Mouse (Mus musculus): ENCODE measurements around the gene Gm10570.

Gm10570 gene

DNA sequence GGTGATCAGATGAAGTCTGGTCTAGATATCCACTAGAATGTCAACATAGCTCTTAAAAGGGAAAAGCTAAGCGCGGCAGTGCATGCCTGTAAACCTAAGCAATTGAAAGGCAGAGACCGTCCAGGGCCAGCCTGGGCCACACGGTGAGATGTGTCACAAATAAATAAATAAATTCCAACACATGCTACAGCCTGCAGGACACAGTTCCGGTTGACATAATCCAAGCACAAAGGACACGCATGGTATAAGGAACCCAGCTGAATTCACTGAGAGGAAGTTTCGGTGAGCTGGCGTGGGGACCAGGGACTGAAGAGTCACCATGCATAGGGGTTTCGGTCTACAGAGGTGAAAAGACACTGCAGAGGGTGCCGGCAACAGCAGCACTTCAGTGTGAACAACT lies 39.7 kb downstream of the Gm10570 start:
- POLR2A ChIA-PET, result interaction anchor here in 2 of 4 experiments (1.0 to 1.5 kb wide), 7 partner anchors 10 to 252 kb away, joined by 3 to 6 read pairs (median 3); no protein-coding TSS in a partner anchor
- CTCF ChIA-PET, result interaction anchor here in 3 of 4 experiments (0.7 to 0.8 kb wide), 3 partner anchors 24 to 263 kb away, joined by 4 read pairs; no protein-coding TSS in a partner anchor

DNA sequence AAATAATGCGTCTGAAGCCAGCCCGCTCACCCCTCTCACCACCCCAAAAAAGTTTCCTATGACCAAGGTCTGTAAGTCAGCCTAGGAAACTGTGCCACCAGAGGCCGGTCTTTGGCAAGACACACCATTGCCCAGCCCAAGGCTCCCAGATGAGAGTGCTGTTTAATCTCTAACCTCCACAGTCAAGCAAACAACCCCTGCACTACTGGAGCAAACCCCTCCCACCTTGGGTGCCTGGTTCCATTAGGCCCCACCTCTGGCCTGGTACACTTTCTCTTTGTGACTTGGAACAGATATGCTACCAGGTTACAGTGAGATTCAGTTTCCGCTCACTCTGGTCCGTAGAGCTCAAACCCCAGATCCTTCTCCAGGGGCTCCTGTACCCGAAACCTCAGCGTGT lies 41.4 kb downstream of the Gm10570 start:
- CTCF ChIA-PET, result interaction anchor here in 2 of 4 experiments (0.9 to 1.5 kb wide), 4 partner anchors 16 to 658 kb away, joined by 3 to 8 read pairs (median 4); no protein-coding TSS in a partner anchor
- POLR2A ChIA-PET, result interaction anchor here in 2 of 4 experiments (0.6 to 3.0 kb wide), 14 partner anchors 8 to 307 kb away, joined by 3 to 8 read pairs (median 4); partner anchors contain the start of genes Fabp3 (in 1 of the 2) and Gm10570 (in 1 of the 2)

DNA sequence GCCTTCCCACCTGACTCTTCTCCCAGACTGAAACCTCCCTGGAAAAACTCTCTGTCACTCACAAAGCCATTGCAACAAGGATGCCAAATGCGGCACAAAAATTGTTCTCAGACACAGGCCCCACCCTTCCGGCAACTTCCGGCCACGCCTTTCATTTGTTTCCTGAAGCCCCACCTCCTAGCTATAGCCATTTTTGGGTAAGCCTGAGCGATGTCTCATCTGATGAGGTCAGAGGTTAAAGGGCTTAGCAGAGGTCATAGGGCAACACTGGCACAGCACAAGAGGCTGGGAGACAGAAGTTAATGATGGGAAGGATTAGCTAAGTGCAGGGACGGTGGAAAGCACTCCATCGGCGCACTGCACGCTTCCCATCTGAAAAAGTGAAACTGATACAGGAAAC lies 41.9 kb downstream of the Gm10570 start:
- ChIA-PET CTCF (interaction anchor here (0.5 to 1.5 kb wide), 8 partner anchors 15 to 658 kb away, joined by 3 to 8 read pairs (median 3); no protein-coding TSS in a partner anchor), POLR2A (interaction anchor here in 2 of 4 experiments (0.6 to 3.0 kb wide), 12 partner anchors 9 to 475 kb away, joined by 3 to 8 read pairs (median 4); partner anchors contain the start of genes Fabp3 (in 1 of the 2) and Gm10570 (in 1 of the 2))

DNA sequence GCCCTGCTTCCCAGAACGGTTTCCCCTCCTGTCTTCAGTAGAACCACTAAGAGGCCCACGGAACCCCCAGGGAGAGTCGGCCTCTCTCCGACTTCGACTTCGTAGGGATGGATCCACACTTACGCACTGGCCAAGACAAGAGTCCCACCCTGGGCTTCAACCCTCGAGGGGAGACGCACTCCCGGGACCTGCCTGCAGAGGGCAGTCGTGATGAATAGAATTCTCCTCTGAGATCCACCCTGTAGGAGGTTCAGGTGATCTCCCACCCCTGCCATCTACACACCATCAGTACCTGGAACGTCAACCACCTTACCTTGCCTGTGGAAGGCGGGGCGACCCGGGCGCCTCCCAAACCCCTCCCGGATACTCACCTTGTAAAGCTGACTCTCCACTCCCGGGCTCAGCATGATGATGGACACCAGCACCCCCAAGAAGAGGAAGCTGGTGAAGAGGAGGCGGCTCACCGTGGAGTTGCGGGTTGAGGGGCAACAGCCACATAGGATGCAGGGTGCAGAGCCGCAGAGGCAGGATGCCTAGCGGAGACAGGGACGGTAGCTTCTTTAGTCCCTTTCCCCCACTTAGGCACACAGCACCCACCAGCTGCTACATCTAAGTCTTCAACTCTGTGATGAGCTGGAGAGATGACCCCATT lies 43.6 kb downstream of the Gm10570 start:
- ChIA-PET POLR2A (interaction anchor here (0.5 to 3.2 kb wide), 13 partner anchors 9 to 292 kb away, joined by 3 to 11 read pairs (median 4); partner anchors contain the start of genes Fabp3 (in 1 of the 4), Gm10570 (in 1 of the 4) and Tinagl1 (in 1 of the 4)), CTCF (interaction anchor here (0.5 to 3.1 kb wide), 28 partner anchors 9 to 1815 kb away, joined by 3 to 21 read pairs (median 4); partner anchors contain the start of gene Tinagl1 (in 1 of the 4))

DNA sequence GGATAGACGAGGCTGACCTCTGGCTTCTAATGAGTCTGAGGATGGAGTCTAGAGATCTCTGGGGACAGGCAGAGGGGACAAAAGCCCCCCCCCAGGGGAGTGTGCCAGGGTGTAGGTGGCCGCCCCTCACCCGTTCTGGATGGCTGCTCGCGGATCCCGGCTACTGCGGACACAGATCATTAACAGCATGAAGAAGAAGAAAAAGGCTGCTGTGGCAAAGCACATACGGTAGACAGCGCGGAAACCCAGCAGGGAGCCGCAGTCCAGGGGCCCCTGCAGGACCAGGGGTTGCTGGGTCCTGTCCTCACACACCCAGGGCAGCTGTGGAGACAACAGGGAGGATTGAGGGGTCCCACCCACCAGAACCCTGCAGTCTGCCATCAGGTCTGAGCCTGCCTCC lies 44.3 kb downstream of the Gm10570 start:
- ChIA-PET CTCF (interaction anchor here (0.6 to 3.6 kb wide), 17 partner anchors 11 to 1816 kb away, joined by 3 to 21 read pairs (median 4); partner anchors contain the start of gene Tinagl1 (in 1 of the 4)), POLR2A (interaction anchor here (0.7 to 3.2 kb wide), 10 partner anchors 10 to 532 kb away, joined by 3 to 11 read pairs (median 4); partner anchors contain the start of genes Fabp3 (in 1 of the 4), Gm10570 (in 1 of the 4) and Tinagl1 (in 1 of the 4))

DNA sequence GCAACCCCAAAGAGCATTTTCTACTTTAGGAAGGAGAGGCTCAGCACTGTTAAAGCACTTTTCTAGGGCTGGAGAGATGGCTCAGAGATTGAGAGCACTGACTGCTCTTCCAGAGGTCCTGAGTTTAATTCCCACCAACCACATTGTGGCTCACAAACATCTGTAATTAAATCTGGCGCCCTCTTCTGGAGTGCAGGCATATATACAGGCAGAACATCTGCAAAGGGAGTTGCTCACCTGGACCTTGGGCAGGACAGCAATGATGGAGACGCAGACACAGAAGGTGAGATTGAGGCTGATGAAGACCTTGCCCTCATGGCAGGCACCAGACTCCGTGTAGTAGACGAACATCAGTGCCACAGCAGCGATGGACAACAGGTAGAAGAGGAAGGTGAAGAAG lies 48.1 kb downstream of the Gm10570 start:
- POLR2A ChIA-PET, result no interaction called here
- CTCF ChIA-PET, result interaction anchor here (0.5 to 2.8 kb wide), 12 partner anchors 9 to 282 kb away, joined by 3 to 7 read pairs (median 4); no protein-coding TSS in a partner anchor
